Mouse (Mus musculus) forebrain, embryonic 16.5 days (tissue): ENCODE measurements around the gene Bclaf3. TPM values are rescaled to one million over a fixed set of nuclear protein-coding genes. Genes with fewer than 3 reads are reported as not detected.

ENCODE experiments used
- polyA plus RNA-seq: library from polyadenylated mRNA; unstranded; fragments of >200 nt; fragmentation: Nextera tagmentation; extraction: Ambion mirVana; gene quantifications from 2 replicates; pipeline ENCODE4 v1.2.1, GENCODE M21; 2015

The Bclaf3 gene
- polyA plus RNA-seq, 1 experiment from 2014 or later, result 31.4 TPM

Other genes starting within 250 kb of the Bclaf3 start
- 114 and 129 TPM in 2 replicates for gene Eif1ax, start 154.5 kb upstream of the Bclaf3 start, polyA plus RNA-seq
- 15.5 and 22.0 TPM in 2 replicates for gene Map7d2, start 112.1 kb upstream of the Bclaf3 start, polyA plus RNA-seq
- 52.3 and 57.5 TPM in 2 replicates for gene Sh3kbp1, start 100.6 kb downstream of the Bclaf3 start, polyA plus RNA-seq